Mouse (Mus musculus) G1E (cell line): ENCODE results near the gene Tcf7l1. TPM values are rescaled to one million over a fixed set of nuclear protein-coding genes. Genes with fewer than 3 reads are reported as not detected.

Source experiments
- ATAC-seq: 2 replicates; pipeline ENCODE4 v1.8.0; 2016; ENCODE audit warnings: mild to moderate bottlenecking; ENCODE audit not compliant: insufficient number of reproducible peaks, poor library complexity, low FRiP score, severe bottlenecking; ENCODE audit errors: extremely low read depth
- DNase-seq: peaks from one replicate; pipeline ENCODE4 v3.0.0; 2012; ENCODE audit warnings: low spot score
- H3K27me3 ChIP-seq: 2 replicates; pipeline ENCODE4 v1.6.1; 2012; ENCODE audit warnings: mild to moderate bottlenecking, low read length, inconsistent platforms; ENCODE audit not compliant: insufficient read depth
- H3K36me3 ChIP-seq: replicated peaks from 2 replicates; pipeline ENCODE3; 2012; ENCODE audit warnings: mild to moderate bottlenecking, inconsistent platforms
- H3K4me1 ChIP-seq: 2 replicates; pipeline ENCODE4 v1.6.1; 2012; ENCODE audit warnings: low read depth, low read length, inconsistent platforms, mixed read lengths; ENCODE audit not compliant: insufficient read depth
- H3K4me3 ChIP-seq: 2 replicates; pipeline ENCODE4 v1.5.1; 2012; ENCODE audit warnings: low read depth, mild to moderate bottlenecking, inconsistent platforms, low read length, moderate library complexity, mixed read lengths
- H3K9me3 ChIP-seq: replicated peaks from 2 replicates; pipeline ENCODE4 v1.6.1; 2012; ENCODE audit warnings: inconsistent platforms
- CTCF ChIP-seq: IDR thresholded peaks from 2 replicates; pipeline ENCODE4 v1.5.1; 2012; ENCODE audit warnings: low read depth, low read length, inconsistent platforms, mixed read lengths
- GATA1 ChIP-seq: IDR thresholded peaks from 2 replicates; pipeline ENCODE4 v1.6.1; 2012; ENCODE audit warnings: borderline replicate concordance, low read length, inconsistent platforms, mixed read lengths
- GATA2 ChIP-seq: IDR thresholded peaks from 2 replicates; pipeline ENCODE4 v1.6.1; 2012; ENCODE audit warnings: low read depth, low read length, inconsistent platforms, borderline replicate concordance
- POLR2AphosphoS5 ChIP-seq: IDR thresholded peaks from 2 replicates; pipeline ENCODE4 v1.6.1; 2012; ENCODE audit warnings: low read depth, low read length, inconsistent platforms; ENCODE audit not compliant: insufficient replicate concordance
- TAL1 ChIP-seq: conservative IDR thresholded peaks from 2 replicates; pipeline ENCODE4 v1.6.1; 2012; ENCODE audit warnings: low read depth, low read length, inconsistent platforms, mixed read lengths
- polyA plus RNA-seq: library from polyadenylated mRNA; stranded (reverse); fragments of >175 nt; gene quantifications from 2 replicates; pipeline ENCODE4 v1.2.3, GENCODE M21; 2012
- total RNA-seq, 2 experiments: library from RNA; stranded (forward) in 1 of 2; stranded (reverse) in 1 of 2; fragments of 200-1000 nt in 1 of 2; fragments of >200 nt in 1 of 2; fragmentation: Nextera tagmentation in 1 of 2; gene quantifications; 2 replicates each; pipeline ENCODE4 v1.2.3; 2014 to 2017

The Tcf7l1 gene
- total and polyA plus RNA-seq, 3 experiments = 0.38 TPM; not detected in 2

DNA sequence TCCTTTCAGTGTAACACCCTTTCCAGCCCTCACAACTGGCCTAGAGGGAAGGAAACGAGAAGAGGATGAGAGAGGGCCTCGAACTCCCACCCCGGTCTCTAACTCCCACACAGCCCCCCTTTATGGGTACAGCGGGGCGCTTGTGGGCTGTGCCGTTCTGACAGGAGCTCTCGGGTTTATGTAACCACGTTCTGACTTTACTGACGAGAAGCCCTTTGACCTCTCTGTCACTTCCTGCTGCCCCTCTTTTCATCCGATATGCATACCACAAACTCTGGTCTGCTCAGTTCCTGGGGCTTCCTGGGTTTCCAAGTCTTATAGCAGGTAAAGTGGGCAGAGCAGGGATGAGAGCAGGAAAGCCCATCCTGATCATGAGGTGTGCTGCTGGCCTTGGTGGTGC is 154.7 kb downstream of the Tcf7l1 start:
- ATAC-seq (no peak), DNase-seq (no peak)
- peaks cover 8% of the 10 kb centered on the region for H3K4me1 ChIP-seq
- peaks cover 38% of the 10 kb centered on the region for H3K27me3 ChIP-seq
- H3K36me3 ChIP-seq = no peaks in the 10 kb centered on the region
- no peak overlapping the region for H3K4me3 ChIP-seq
- TF ChIP-seq GATA2 (no peak), POLR2AphosphoS5 (no peak), GATA1 (no peak)
- H3K9me3 ChIP-seq = no peaks in the 10 kb centered on the region

DNA sequence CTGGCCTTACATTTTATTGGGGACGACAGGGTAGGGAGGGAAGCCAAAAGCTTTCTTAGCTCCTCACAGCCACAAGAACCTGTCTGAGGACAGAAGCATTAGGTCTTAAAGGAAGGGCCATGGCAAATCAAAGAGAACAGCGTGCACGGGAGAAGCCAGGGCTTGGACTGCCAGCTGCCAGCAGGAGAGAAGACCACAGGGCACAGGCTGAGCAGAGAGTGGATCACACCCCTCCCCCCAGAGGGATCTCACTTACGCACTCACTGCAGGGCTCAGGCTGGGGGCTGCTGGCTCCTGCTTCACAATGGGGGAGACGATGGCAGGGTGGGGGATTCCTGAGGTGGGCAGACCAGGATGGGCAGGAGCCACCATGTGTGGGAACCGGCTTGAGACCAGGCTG is 157.4 kb downstream of the Tcf7l1 start:
- no peaks in the 10 kb centered on the region for H3K9me3 ChIP-seq
- peaks cover 8% of the 10 kb centered on the region for H3K4me1 ChIP-seq
- no peak for TF ChIP-seq GATA1
- TF ChIP-seq POLR2AphosphoS5 = no peak
- no peak for TF ChIP-seq GATA2
- TF ChIP-seq TAL1 = no peak
- TF ChIP-seq CTCF = no peak
- DNase-seq = no peak
- no peak for ATAC-seq
- H3K27me3 ChIP-seq = peaks cover 38% of the 10 kb centered on the region
- no peaks in the 10 kb centered on the region for H3K36me3 ChIP-seq
- no peak overlapping the region for H3K4me3 ChIP-seq

DNA sequence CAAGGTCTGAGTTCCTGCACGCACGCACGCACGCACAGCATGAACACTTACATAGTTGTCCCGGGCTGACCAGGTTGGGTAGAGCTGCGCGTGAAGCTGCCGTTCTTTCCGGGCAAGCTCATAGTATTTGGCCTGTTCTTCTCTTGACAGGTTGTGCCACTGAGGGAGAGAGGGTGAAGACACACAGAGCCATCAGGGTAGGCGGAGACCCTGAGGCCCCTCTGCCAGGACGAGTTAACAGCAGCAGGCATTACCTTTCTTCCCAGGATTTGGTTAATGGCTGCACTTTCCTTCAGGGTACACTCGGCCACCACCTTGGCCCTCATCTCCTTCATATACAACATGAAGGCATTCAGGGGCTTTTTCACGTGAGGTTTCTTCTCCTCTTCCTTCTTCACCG is 158.1 kb downstream of the Tcf7l1 start:
- Histone ChIP-seq H3K9me3 (no peaks in the 10 kb centered on the region), H3K27me3 (peaks cover 42% of the 10 kb centered on the region), H3K4me3 (no peak overlapping the region), H3K36me3 (no peaks in the 10 kb centered on the region), H3K4me1 (peaks cover 3% of the 10 kb centered on the region; the same call in 1 of the 2 replicates)
- DNase-seq = no peak
- no peak for TF ChIP-seq GATA1
- TF ChIP-seq GATA2 = no peak
- ATAC-seq = no peak

DNA sequence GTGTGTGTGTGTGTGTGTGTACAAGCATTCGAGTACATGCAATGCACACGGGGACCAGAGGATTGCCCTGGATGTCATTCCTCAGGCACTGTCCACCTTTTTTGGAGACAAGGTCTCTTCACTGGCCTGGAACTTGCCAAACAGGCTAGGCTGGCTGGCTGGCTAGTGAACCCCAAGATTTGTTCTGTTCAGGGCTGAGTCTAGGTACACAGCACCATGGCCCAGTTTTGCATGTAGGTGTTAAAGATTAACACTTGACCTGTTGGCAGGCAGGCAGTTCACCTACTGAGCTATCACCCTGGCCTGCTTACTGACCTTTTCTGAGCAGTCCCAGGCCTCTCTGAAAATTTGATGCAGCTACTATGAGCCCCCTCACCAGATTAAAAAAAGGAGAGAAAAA is 158.7 kb downstream of the Tcf7l1 start:
- no peak for DNase-seq

DNA sequence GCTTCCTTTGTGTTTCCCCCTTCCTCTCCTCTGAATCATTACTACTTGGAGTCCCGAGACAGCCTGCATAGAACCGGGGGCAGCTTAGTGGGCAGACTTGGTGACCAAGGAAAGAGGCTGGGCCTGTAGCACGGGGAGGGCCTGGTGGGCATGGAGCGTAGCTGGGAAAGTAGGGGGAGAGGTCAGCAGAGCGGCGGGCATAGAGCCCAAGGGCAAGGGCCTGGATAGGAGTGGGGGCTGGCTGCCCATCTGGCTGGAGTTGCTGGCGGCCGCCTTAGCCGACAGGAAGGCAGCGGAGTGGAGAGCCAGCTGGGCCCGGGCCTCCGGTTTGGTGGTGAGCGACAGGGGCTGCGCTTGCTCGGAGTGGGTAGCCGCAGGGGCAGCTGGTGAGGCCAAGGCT is 161.8 kb downstream of the Tcf7l1 start:
- H3K4me3 ChIP-seq = no peak overlapping the region

More for the DNA sequence above, 158.7 kb downstream of the Tcf7l1 start:
- Histone ChIP-seq H3K4me3 (no peak overlapping the region), H3K27me3 (peaks cover 42% of the 10 kb centered on the region), H3K9me3 (no peaks in the 10 kb centered on the region), H3K36me3 (no peaks in the 10 kb centered on the region), H3K4me1 (peaks cover 3% of the 10 kb centered on the region; the same call in 1 of the 2 replicates)
- no peak for ATAC-seq
- TF ChIP-seq CTCF (no peak), GATA1 (no peak), POLR2AphosphoS5 (no peak), GATA2 (no peak), TAL1 (no peak)

DNA sequence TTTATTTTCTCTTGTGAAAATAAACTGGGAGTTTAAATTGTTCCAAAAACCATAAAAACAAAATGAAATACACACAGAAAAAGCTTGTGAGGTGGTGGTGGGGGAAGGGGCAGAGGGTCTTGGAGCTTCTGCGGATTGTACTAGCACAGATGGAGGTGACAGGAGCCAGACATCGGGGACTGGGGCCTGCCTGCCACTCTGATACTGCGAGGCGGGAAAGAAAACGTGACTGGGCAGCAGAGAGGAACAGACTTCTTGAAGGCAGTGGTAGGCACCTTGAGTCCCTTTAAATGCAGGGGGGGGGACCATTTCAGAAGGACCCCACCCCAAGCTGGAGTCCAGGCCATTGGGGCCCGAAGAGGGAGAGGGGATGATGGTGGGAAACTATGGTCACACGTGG is 162.7 kb downstream of the Tcf7l1 start:
- ATAC-seq = no peak
- TF ChIP-seq GATA2 (no peak), GATA1 (no peak), POLR2AphosphoS5 (no peak), CTCF (no peak), TAL1 (no peak)
- no peak overlapping the region for H3K4me3 ChIP-seq
- no peak for DNase-seq
- peaks cover 29% of the 10 kb centered on the region for H3K27me3 ChIP-seq
- peaks cover under 1% of the 10 kb centered on the region for H3K4me1 ChIP-seq
- H3K36me3 ChIP-seq = no peaks in the 10 kb centered on the region
- H3K9me3 ChIP-seq = no peaks in the 10 kb centered on the region

More for the DNA sequence above, 161.8 kb downstream of the Tcf7l1 start:
- DNase-seq (no peak), ATAC-seq (no peak)
- no peaks in the 10 kb centered on the region for H3K9me3 ChIP-seq
- no peaks in the 10 kb centered on the region for H3K36me3 ChIP-seq
- peaks cover 34% of the 10 kb centered on the region for H3K27me3 ChIP-seq
- no peak for TF ChIP-seq CTCF
- no peak for TF ChIP-seq GATA2
- no peak for TF ChIP-seq TAL1
- TF ChIP-seq GATA1 = no peak
- TF ChIP-seq POLR2AphosphoS5 = no peak
- H3K4me1 ChIP-seq = no peaks in the 10 kb centered on the region

DNA sequence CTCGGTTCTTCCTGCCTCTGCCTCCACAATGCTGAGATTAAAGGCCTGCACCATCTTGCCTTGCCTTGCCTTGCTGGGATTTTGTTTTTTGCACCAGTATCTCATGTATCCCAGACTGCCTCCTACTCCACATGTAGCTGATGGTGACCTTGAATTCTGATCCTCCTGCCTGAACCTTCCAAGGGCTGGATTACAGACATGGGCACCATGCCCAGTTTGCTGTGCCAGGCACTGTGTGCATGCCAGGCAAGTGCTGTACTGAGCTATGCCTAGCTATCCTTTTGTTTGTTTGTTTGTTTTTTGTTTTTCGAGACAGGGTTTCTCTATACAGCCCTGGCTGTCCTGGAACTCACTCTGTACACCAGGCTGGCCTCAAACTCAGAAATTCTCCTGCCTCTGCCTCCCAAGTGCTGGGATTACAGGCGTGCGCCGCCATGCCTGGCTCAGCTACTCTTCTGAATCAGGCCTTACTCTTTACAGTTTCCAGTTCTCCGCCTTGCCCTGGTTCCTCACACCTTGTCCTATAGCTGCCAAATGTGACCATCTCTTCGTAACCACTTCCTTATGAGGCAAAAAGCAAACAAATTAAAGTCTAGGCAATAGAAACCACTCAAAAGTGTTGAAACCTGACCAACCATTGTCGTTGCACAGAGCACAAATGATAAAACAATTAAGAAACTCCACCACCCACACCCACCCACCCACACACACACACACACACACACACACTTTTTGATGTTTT is 165.2 kb downstream of the Tcf7l1 start:
- Histone ChIP-seq H3K4me1 (peaks cover 6% of the 10 kb centered on the region), H3K9me3 (no peaks in the 10 kb centered on the region), H3K4me3 (no peak overlapping the region), H3K27me3 (peaks cover 21% of the 10 kb centered on the region), H3K36me3 (peaks cover under 1% of the 10 kb centered on the region)
- DNase-seq (no peak), ATAC-seq (no peak)
- no peak for TF ChIP-seq GATA1
- TF ChIP-seq TAL1 = no peak
- TF ChIP-seq GATA2 = no peak
- TF ChIP-seq CTCF = no peak
- TF ChIP-seq POLR2AphosphoS5 = no peak
